Mouse (Mus musculus) lung, adult 2 months (tissue): ENCODE measurements around the gene Tcirg1.

Experiments
- CTCF ChIP-seq: fragments of 200-500 bp; IDR thresholded peaks from 2 replicates; pipeline ENCODE4 v1.5.1; 2011; ENCODE audit warnings: mild to moderate bottlenecking, low read length, control low read depth; ENCODE audit not compliant: insufficient read depth
- POLR2A ChIP-seq: fragments of 200-500 bp; IDR thresholded peaks from 2 replicates; pipeline ENCODE4 v1.6.1; 2011; ENCODE audit warnings: low read depth, mild to moderate bottlenecking, control low read depth, low read length, borderline replicate concordance; ENCODE audit errors: extremely low read depth

GRCm38 (mm10) chr19:3923586-3923985, 16.7 kb upstream of the Tcirg1 start:
- TF ChIP-seq CTCF (no peak), POLR2A (no peak)
